Mouse (Mus musculus): ENCODE data around the gene Ehhadh.
"Not testable (repeated sequence)": the region's sequence is repeated elsewhere in the genome, so short reads cannot be mapped to it uniquely, and the experiment has no call there.

Gene Ehhadh

DNA sequence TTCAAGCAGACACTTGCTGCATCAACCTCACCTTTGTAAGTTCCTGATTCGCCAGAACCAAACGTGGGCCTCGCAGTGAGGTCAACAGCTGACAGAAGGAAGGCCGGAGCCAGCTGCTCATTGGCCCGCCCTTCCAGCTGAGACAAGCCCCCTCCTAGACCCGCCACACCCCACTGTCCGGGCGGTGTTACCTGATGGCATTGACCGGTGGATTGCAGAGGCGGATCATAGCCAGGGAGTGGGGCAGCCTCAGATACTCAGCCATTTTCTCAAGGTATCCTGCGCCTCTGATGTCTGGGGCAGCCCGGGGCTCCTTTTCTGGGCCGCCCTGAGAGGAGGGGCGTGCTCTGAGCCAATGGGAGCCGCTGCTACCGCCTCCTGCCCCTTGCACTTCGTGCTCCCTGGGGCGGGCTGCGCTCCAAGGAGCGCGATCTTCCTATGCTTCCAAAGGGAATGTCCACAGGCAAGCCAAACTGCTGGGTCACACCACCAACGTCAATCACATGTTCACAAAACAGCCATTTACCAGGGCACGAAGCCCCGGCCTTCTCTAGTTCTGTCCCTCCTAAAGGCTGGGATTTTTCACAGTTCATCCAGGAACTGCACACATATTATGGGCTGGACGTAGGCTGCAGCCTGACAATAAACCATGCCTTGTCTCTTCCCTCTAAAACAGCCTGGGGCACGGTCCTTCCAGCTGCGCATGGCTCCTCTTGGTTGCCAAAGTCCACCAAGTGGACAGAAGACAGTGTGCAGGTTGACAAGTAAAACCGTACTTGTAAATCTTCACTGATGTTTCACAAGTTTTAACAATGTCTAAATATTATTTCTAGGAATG, at the start of gene Ehhadh:
Gene Ehhadh (minus strand): TSS at position 292 of the 838 bp plus-strand sequence.
- peak in 1 of 2 experiments; percentile 20 for DNase-seq (ENCODE audit: low spot score in 2 of 2)

DNA sequence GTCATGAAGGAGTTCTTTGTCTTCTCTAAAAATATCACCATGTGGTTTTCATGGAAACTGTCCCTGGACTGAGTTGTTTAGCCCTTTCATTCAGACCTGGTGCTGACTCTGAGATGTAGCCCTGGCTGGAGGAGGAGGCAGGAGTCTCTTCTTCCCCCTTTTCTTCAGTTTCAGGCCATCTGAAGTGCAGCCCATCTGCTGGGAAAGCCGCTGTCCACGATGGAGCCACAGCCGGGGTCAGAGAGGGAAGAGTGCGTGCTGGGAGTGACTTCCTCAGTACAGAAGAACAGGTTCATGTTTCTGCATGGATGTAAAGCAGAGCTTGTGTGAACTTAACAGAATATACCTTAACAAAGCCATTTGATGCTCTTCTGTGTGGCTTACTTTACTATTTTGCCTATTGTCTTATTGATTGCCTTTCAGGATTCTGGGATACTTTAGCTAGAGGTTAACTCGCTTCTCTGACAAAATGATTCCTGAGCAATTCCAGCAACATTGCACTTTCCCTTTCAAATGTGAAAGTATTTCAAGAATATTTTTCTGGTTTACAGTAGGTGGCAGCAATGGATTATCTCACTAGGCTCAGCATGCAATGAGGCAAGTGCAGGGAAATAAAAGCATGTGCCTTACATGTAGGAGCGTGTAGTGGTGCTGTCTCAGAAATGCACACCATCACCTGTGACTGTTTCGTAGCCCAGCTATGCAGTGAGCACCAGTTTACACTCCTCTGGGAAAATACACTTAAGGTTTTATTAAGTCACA, 48.9 kb upstream of the Ehhadh start:
- no peak for DNase-seq (ENCODE audit: low spot score in 2 of 2)

DNA sequence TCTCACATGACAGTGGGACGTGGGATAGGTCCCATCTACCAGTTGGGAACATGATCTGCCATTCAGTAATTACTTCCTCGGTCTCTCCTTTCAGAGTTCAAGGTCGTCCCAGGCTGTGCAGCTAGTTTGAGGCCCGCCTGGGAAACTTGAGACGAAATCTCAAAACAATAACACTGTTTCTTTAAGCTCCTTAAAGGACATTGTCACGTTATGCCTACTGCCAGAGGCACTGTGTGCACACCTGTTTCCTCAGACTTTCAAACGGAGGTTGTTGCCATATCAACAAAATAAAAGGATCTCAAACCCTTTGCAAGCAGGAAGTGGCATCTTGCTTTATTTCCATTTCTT, 48.0 kb upstream of the Ehhadh start:
- DNase-seq (ENCODE audit: low spot score in 2 of 2), result no peak

DNA sequence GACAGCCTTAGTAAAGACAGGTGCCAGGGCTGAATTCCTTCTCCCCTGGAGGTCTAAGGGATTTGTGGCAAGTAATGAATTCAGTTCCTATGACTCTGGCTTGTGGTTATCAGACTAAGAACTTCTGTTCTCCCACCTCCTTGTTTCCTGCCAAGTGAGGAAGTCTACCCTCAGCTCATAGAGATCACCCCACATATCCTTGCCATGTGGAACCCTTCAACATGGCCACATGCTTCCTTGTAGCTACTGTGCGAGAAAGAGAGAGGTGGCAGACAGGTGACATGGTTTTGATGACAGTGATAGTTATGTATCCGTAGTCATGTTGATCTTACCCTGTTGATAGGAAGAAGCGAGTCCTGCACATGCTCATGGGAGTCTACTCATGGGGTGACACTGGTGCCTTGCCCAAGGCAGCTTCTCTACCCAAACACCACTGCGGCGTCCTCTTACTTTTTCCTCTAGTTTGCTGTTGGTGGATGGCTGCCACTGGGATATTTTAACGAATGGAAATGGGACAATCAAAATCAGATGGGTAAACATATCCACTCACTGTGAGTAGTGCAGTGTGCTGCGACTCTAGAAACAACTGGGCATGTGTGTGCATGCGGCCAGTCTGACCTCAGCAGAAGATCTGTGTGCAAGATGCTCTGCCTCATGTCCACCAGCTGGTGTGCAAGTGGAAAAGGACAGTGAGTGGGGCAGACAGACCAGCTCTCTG, 47.4 kb upstream of the Ehhadh start:
- no peak for DNase-seq (ENCODE audit: low spot score in 2 of 2)

DNA sequence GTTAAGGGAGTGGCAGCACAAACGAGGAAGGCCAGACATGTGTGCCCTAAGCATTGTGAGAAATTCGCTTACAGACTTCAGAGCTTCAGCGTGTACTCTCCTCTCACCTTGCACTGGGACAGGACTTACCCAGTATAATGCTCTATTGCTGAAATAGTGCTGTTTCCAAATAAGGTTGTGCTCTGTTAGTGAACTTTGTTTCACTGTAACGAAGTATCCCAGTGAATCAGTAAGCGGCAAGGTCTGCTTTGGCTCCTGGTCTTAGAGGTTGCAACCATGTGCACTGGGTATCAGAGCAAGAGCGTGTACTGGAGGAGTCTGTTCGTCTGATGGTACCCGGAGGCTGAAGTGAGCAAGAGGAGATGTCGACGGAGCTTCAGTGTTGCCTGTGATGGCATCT, 46.4 kb upstream of the Ehhadh start:
- DNase-seq (ENCODE audit: low spot score in 2 of 2), result no peak

DNA sequence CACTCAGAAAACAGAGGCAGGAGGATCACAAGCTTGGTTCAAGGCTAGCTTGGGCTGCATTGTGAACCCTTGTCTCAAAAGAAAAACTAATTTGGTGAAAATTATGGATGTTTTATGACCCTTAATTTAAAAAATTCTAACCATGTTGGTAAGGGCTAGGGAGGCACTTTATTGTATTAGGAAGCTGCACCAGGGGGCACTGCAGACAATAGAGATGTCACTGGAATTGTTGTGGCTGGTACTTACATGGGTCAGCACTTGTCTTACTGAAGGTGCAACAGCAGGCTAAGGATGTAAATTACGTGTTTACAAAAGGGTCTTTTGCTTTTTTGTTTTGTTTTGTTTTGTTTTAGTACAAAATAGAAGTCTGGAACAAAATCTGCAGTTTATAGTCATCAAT, 45.9 kb upstream of the Ehhadh start:
- no peak for DNase-seq (ENCODE audit: low spot score in 2 of 2)

DNA sequence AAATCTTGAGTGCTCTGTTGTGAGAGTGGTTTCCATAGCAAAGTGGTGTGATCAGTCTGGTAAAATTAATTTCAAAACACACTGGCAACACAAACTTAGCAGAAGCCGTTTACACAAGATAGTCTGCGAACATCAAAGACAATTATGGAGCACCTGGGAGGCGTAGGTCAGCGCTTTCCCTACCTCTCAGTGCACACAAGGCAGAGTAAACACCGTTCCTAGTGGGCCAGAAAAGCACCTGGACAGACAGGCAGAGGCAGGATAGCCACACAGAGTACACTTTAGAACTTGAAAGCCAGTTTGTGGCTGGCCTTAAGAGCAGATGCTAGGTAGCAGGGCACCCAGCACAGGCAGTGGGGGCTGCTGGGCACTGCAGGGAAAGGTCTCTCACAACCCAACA, 44.2 kb upstream of the Ehhadh start:
- DNase-seq (ENCODE audit: low spot score in 2 of 2), result no peak

DNA sequence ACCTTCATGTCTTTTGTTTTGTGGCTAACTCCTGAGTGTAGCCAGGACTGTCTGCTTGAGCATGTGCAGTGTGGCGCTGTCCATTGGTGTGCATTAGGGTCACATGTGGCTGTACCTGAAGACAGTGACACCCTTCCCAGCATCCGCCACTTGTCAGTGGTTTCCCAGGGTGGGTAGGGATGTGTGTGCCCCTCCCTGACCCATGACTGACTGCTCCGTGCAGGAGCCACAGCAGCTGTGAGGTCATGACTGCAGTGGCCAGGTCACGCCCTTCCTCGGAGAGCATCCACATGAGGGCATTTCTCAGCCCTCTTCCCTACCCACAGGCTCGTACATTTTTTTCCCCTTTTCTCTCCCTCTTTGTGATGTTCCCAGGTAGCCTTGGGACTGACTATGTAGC, 43.2 kb upstream of the Ehhadh start:
- no peak for DNase-seq (ENCODE audit: low spot score in 2 of 2)

DNA sequence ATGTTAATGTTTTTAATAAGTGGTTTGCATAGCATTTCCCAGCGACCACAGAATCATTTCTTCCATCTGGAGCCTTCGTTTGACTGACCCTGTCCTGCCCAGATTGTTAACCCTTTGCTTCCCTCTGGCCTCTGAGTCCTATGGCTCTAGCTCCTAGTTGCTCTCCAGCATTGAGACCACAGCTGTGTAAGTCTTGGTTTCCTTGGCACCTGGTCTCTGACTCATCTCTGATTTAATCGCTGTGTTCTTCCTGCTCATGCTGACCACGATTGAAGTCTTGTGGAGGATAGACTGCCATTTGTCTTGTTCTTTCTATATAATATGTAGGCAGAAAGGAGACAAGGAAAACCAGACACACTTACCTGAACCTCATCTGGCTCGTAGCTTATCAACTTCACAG, 42.1 kb upstream of the Ehhadh start:
- no peak for DNase-seq (ENCODE audit: low spot score in 2 of 2)

DNA sequence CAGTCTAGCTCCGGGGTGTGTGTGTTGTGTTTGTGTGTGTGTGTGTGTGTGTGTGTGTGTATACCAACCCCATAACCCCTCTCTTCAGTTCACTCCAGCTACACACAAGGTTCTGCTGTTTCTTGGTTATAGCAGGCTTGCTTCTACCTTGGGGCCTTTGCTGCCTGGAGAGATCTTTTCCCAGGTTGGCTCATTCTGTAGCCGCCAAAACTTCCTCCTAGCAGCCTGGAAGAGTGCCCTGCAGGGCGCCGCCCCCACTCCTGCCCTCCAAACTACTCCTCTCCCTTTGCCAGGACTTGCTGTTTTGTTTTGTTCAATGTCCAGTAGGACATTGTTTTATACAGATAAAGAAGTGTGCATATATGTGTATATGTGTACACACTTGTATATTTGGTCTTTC, 40.0 kb upstream of the Ehhadh start:
- no peak for DNase-seq (ENCODE audit: low spot score in 2 of 2)

DNA sequence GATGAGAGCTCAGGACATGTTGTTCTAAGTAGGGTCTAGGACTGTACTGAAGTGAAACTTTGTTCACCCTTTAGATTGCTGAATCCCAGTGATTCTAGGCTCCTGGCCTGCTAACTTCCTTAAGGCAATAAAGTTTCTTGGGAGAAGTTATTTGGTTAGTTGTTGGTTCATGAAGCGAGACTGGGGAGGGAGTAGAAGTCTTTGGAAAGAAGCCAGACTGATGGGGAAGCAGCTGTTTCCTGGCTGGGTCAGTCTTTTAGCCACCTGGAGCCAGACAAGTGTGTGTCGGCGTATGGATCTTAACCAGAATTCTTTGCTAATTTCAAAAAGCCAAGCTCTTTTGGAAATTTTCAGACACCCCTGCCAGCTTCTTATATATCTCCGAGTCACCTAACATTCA, 39.5 kb upstream of the Ehhadh start:
- no peak for DNase-seq (ENCODE audit: low spot score in 2 of 2)

DNA sequence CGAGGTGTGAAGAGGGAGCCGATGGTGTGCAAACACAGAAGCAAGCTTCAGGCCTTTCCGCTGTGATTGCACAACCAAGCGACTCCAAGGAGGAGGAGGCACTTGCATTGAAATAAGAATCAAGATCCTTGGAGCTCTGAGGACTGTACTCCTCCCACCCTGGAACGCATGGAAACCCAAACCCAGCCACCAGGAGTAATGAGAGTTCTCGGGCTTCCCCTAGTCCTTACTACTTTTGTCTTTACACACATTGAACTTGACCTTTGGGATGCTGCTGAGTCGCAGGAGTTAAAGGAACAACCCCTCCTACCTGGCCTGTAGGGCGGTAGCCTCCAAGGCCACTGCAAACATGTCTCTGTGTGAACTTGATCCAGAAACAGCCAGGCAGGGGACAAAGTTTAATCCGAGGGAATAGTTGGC, 38.0 kb upstream of the Ehhadh start:
- no peak for DNase-seq (ENCODE audit: low spot score in 2 of 2)

DNA sequence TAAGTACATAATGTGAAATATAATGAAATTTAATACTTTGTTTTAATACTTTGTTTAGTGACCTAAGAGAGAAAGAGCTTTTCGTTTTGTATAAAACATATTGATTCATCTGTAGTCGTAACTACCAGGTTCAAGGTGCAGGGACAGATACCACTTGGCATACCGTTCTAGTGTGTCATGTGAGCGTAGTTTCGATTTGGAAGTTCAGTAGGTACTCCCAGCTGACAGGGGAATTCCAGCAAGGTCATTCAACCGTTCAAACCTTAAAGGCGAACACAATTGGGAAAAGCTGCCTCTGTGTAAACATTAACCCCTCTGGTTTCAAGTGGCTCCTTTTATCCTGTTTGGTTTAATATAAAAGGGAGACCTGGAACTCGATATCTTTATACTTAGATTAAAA, 31.0 kb upstream of the Ehhadh start:
- DNase-seq (ENCODE audit: low spot score in 2 of 2), result no peak

DNA sequence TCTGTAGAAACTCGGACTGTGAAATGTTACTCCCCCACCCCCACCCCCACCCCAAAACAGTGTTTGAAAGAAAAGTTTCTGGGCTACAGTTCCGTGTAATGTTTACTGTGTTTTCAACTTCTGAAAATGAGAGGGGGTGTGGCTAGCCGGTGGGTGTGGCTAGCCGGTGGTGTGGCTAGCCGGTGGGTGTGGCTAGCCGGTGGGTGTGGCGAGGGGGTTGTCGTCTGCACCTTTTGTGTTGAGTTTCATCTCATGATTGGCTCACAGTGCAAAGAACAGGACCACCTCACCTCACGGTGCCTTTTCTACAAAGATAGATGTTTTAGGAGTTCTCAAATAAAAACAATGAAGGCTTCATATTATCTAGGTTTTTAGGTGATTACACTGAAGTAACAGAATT, 30.5 kb upstream of the Ehhadh start:
- DNase-seq (ENCODE audit: low spot score in 2 of 2), result no peak

DNA sequence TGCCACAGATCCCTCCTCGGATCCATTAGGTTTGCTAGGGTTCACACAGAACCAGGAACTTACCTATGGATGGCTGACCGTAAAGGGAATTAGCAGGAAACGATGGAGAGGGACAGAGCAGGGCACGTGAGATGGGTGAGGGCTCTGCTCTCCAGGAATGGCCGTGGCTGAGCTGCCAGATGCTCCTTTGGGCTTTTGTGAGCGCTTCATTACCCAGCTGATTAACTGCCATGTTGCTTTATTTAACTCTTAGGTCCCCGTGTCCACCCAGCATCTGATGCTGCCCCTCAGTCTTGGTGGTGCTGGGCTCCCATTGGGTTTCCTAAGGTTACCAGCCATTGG, 28.0 kb upstream of the Ehhadh start:
- DNase-seq (ENCODE audit: low spot score in 2 of 2), result no peak

DNA sequence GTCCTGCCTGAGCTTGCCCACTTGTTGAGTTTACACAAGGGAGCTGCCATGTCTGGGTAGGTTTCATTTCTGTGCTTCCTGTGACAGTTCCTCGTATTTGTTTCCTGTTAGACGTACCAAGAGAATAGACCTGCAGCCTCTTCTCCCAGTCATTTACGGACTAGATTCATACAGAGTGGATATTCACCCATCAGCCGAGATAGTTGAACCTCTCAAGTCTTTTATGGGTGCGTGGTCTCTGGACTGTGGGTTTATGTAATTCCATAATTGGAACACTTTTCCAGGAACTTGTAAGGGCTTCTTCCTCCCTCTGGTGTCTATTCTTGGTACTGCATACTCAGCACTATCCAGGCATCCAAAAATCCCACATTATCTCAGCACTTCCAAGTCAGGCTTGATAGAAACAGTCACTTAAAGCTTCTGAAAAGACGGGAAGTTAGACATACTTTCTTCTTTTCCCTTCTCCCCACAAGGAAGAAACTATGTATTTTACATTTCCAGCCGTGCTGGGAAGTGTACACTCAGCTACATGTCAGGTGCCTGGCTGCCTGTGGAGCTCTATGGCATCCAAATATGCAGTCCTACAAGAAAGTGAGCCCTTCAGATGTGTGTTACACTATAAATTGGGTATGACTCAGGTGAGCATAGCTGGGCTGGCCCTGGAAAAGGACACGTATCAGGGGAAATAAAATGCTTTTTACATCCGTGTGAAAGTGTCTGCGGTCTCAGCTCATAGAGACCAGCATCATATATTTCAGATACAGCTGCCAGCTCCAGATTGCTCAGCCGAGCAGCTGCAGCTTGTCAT, 27.5 kb upstream of the Ehhadh start:
- peak in 1 of 2 experiments; percentile 43 for DNase-seq (ENCODE audit: low spot score in 2 of 2)

DNA sequence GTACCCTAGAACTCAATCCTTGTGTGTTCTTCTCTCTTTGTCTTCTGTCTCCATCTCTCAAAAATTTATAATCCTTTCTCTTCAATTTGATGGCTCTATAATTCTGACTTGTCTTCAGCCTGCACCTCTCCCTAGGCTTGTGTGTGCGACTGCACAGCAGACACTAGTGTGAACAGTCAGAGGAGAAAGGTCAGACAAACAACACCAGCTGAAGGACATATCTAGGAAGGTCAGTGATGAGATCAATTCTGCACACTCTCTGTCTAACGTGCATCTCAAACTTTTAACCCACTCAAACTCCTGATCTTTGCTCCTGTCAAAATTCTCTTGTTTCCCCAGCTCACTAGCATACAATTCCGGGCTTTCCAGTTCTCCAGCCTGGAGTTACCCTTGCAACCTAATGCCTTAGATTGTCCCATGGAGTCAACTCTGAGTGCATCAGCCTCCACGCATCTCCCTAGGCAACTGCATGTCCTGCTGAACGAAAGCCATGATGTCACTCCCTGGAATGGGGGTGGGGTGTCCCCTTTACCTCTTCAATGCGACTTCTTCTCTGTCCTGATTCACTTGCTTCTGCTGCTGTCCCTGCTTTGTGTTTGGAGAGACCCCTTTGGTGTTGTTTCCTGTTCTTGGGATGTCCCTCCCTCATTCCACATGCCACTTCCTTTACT, 25.7 kb upstream of the Ehhadh start:
- DNase-seq (ENCODE audit: low spot score in 2 of 2), result no peak

DNA sequence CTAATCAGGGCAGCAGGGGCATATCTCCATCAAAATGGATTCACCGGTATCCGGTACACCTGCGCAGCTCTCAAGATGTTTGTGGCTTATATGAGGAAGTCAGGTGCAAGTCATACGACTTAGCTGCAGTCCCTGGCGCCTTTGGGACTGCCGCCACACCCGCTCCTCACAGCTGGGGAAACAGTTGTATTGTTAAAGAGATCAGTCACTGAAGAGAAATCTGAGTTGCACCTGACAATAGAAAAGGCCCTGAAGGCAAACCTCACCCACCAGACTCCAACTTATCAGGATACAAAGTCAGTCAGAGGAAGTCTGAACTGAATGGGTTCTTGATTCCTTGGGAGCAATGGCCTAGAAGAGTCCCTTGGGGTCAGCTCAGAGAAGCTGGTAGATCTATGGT, 20.2 kb upstream of the Ehhadh start:
- DNase-seq (ENCODE audit: low spot score in 2 of 2), result not testable (repeated sequence)

DNA sequence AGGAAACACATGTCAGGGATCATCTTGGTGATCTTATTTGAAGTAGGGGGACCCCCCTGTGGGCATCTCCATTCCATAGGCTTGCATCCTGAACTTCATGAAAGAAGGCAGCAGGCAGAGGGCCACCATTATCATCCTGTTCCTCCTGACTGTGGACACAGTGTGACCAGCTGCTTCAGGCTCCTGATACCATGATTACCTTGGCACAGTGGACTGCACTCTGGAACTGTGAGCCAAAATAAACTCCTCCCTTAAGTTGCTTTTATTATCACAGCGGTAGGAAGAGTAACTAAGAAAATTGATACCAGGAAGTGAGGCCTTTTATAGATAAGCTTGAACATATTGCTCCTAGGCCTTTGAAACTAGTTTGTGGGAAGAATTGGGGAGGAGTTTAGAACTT, 19.3 kb upstream of the Ehhadh start:
- no peak for DNase-seq (ENCODE audit: low spot score in 2 of 2)

DNA sequence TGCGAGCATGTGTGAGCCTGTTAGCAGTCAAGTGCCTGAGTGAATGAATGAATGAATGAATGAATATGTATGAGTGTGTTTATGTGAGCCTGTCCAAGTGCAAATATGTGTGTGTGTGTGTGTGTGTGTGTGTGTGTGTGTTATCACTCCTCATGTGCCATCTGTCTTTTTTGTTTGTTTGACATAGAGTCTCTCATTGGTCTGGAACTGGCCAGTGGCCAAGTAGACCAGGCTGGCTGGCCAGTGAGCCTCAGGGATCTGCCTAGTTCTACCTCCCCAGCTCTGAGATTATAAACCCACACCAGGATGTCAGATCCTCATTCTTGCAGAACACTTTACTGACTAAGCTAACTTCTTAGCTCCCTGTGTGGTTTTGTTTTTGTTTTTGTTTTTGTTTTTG, 16.7 kb upstream of the Ehhadh start:
- DNase-seq (ENCODE audit: low spot score in 2 of 2), result no peak

DNA sequence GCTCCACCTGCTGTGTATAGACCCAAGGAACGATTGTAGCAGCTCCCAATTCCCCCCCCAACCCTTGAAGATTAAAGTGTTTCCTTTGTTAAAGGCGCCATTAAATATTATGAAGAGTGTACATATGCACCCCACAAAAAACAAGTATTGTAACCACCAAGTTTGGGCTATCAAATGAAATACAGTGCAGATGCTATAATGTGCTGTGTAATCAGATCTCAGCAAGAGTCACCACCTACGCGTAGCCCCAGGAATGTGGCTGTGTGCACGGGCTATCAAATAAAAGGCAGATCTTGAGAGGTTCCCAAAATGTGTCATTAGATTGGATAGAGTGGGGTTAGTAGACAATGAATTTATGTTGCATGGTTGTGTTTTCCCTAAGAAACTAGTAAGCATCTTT, 7.5 kb upstream of the Ehhadh start:
- no peak for DNase-seq (ENCODE audit: low spot score in 2 of 2)

DNA sequence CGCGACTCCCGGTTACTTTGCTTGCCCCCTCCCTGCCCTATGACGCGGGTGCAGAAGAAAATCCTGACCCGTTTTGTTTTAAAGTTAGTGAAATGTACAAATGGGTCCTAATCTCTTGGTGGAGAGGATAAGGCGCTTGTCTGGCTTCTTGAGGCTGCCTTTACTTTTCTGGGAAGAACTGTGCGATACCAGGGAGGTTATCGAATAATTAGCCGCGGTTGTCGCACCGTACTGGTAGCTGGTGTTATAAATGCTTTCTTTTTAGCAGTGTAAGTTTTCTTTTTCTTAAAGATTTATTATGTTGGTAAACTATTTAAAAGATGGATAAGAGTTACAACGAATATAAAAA, 7.1 kb upstream of the Ehhadh start:
- DNase-seq (ENCODE audit: low spot score in 2 of 2), result no peak
